Mouse (Mus musculus): ENCODE data around the gene Nin. TPM values are rescaled to one million over a fixed set of nuclear protein-coding genes. Genes with fewer than 3 reads are reported as not detected.

The Nin gene
- polyA plus RNA-seq, 1 experiment from 2014 or later: 17.1 TPM

DNA sequence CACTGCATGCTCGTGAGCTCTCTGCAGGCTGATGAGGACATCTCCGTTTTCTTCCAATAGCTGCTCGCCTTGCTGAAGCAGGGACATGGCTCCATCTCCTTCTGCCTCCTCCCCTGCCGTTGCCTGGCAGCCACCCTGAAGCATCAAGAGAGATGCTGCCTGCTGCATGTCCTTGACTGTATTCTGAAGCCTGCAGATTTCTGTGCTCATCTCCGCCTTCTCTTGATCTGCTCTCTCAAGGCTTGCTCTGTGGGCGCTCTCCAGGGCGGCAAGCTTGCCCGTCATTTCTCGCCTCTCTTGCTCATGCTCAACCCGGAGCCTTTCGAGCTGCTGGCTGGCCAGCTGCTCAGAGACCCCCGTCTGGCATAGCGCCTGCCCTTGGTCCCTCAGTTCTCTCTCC is 70.1 kb downstream of the Nin start:
- Histone ChIP-seq H3K4me2 (ENCODE audit: low read length) (no peak overlapping the region), H3K9ac (replicated peaks; ENCODE audit: low read length) (no peak overlapping the region), H3K36me3 (ENCODE audit: control insufficient read depth, insufficient read depth, low read length) (peaks cover 81% of the 10 kb centered on the region), H3K4me1 (ENCODE audit: control insufficient read depth, insufficient read depth, low read length) (no peaks in the 10 kb centered on the region), H3K4me3 (replicated peaks; ENCODE audit: low read depth, low read length) (no peak overlapping the region), H3K27ac (replicated peaks; ENCODE audit: low read depth, low read length) (no peak overlapping the region), H3K9me3 (ENCODE audit: control insufficient read depth, low read length) (no peaks in the 10 kb centered on the region), H3K27me3 (ENCODE audit: control insufficient read depth, insufficient read depth, low read length) (no peaks in the 10 kb centered on the region)
- ATAC-seq (ENCODE audit: low FRiP score, low TSS enrichment): no peak
- no peak for DNase-seq
- 89% methylated on average over 13 of the region's 13 CpGs for WGBS

- no peak overlapping the region for H3K4me3 ChIP-seq (replicated peaks; ENCODE audit: low read depth, low read length)
- H3K9me3 ChIP-seq (ENCODE audit: control insufficient read depth, low read length): no peaks in the 10 kb centered on the region
- peaks cover 76% of the 10 kb centered on the region for H3K36me3 ChIP-seq (ENCODE audit: control insufficient read depth, insufficient read depth, low read length)
- no peaks in the 10 kb centered on the region for H3K27me3 ChIP-seq (ENCODE audit: control insufficient read depth, insufficient read depth, low read length)
- no peak overlapping the region for H3K9ac ChIP-seq (replicated peaks; ENCODE audit: low read length)
- no peak for DNase-seq
- no peak overlapping the region for H3K4me2 ChIP-seq (ENCODE audit: low read length)
- ATAC-seq (ENCODE audit: low FRiP score, low TSS enrichment): no peak
- H3K27ac ChIP-seq (replicated peaks; ENCODE audit: low read depth, low read length): no peak overlapping the region
- H3K4me1 ChIP-seq (ENCODE audit: control insufficient read depth, insufficient read depth, low read length): no peaks in the 10 kb centered on the region
- 72% methylated on average over 6 of the region's 6 CpGs for WGBS
Observed at GRCm38 (mm10) chr12:70040981-70041380, 72.5 kb downstream of the Nin start.

DNA sequence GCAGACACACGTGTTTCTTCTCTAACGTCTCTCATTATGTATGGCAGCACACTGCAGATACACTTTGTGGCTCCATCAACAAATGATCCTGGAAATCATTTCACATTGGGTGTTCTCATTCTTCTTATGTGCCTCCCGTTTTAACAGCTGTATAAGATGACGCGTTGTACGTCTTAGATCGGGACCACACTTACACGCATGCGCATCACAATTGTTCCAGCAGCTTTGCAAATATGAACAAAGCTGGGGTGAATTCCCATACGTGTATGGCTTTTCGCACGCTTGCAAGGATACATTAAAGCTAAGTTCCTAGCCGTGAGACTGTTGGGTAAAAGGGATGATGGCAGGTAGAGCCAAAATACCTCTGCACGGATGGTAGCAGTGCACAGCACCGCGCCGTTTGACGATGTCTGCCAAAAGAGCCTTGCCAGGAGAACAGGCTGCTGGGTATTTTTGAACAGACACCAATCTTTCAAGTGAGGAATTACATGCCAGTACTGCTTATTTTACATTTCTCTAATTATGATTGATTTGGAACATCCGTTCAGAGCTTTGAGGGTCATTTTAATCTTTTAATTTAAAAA is 76.7 kb downstream of the Nin start:
- H3K27me3 ChIP-seq (ENCODE audit: control insufficient read depth, insufficient read depth, low read length): no peaks in the 10 kb centered on the region
- H3K4me2 ChIP-seq (ENCODE audit: low read length): no peak overlapping the region
- H3K9me3 ChIP-seq (ENCODE audit: control insufficient read depth, low read length): no peaks in the 10 kb centered on the region
- H3K27ac ChIP-seq (replicated peaks; ENCODE audit: low read depth, low read length): no peak overlapping the region
- H3K4me3 ChIP-seq (replicated peaks; ENCODE audit: low read depth, low read length): no peak overlapping the region
- no peaks in the 10 kb centered on the region for H3K4me1 ChIP-seq (ENCODE audit: control insufficient read depth, insufficient read depth, low read length)
- ATAC-seq (ENCODE audit: low FRiP score, low TSS enrichment) (no peak), DNase-seq (no peak)
- peaks cover 57% of the 10 kb centered on the region for H3K36me3 ChIP-seq (ENCODE audit: control insufficient read depth, insufficient read depth, low read length)
- no peak overlapping the region for H3K9ac ChIP-seq (replicated peaks; ENCODE audit: low read length)
- 93% methylated on average over 19 of the region's 19 CpGs for WGBS

DNA sequence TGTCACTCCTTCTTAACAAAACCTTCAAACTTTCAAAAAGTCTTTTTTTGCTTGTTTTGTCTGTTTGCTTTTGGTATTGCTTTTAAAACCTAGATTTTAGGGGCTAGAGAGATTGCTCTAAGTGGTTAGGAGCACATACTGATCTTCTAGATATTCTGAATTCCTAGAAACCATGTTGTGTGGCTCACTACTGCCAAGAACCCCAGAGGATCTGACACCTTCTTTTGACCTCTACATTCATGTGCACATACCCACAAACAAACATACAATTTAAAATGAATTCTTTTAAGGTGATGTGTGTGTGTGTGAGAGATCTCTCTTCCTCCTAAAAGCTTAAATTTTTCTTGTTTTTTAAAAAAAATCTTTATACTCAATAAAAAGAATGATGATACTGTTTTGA is 87.3 kb downstream of the Nin start:
- H3K4me2 ChIP-seq (ENCODE audit: low read length): no peak overlapping the region
- peaks cover 65% of the 10 kb centered on the region for H3K36me3 ChIP-seq (ENCODE audit: control insufficient read depth, insufficient read depth, low read length)
- no peak for DNase-seq
- no peaks in the 10 kb centered on the region for H3K9me3 ChIP-seq (ENCODE audit: control insufficient read depth, low read length)
- no peak overlapping the region for H3K9ac ChIP-seq (replicated peaks; ENCODE audit: low read length)
- no peaks in the 10 kb centered on the region for H3K27me3 ChIP-seq (ENCODE audit: control insufficient read depth, insufficient read depth, low read length)
- H3K27ac ChIP-seq (replicated peaks; ENCODE audit: low read depth, low read length): no peak overlapping the region
- ATAC-seq (ENCODE audit: low FRiP score, low TSS enrichment): no peak
- no peaks in the 10 kb centered on the region for H3K4me1 ChIP-seq (ENCODE audit: control insufficient read depth, insufficient read depth, low read length)
- no peak overlapping the region for H3K4me3 ChIP-seq (replicated peaks; ENCODE audit: low read depth, low read length)

- Histone ChIP-seq H3K27me3 (ENCODE audit: control insufficient read depth, insufficient read depth, low read length) (no peaks in the 10 kb centered on the region), H3K36me3 (ENCODE audit: control insufficient read depth, insufficient read depth, low read length) (peaks cover 64% of the 10 kb centered on the region), H3K4me1 (ENCODE audit: control insufficient read depth, insufficient read depth, low read length) (no peaks in the 10 kb centered on the region), H3K9ac (replicated peaks; ENCODE audit: low read length) (no peak overlapping the region), H3K4me3 (replicated peaks; ENCODE audit: low read depth, low read length) (no peak overlapping the region), H3K9me3 (ENCODE audit: control insufficient read depth, low read length) (no peaks in the 10 kb centered on the region), H3K27ac (replicated peaks; ENCODE audit: low read depth, low read length) (no peak overlapping the region), H3K4me2 (ENCODE audit: low read length) (no peak overlapping the region)
- 91% methylated on average over 6 of the region's 6 CpGs for WGBS
- DNase-seq (no peak), ATAC-seq (ENCODE audit: low FRiP score, low TSS enrichment) (no peak)
Observed at GRCm38 (mm10) chr12:70025431-70025830, 88.1 kb downstream of the Nin start.

- Histone ChIP-seq H3K36me3 (ENCODE audit: control insufficient read depth, insufficient read depth, low read length) (peaks cover 68% of the 10 kb centered on the region), H3K9ac (replicated peaks; ENCODE audit: low read length) (no peak overlapping the region), H3K9me3 (ENCODE audit: control insufficient read depth, low read length) (no peaks in the 10 kb centered on the region), H3K4me3 (replicated peaks; ENCODE audit: low read depth, low read length) (no peak overlapping the region), H3K4me2 (ENCODE audit: low read length) (no peak overlapping the region), H3K27ac (replicated peaks; ENCODE audit: low read depth, low read length) (no peak overlapping the region), H3K27me3 (ENCODE audit: control insufficient read depth, insufficient read depth, low read length) (no peaks in the 10 kb centered on the region), H3K4me1 (ENCODE audit: control insufficient read depth, insufficient read depth, low read length) (no peaks in the 10 kb centered on the region)
- DNase-seq (no peak), ATAC-seq (ENCODE audit: low FRiP score, low TSS enrichment) (no peak)
- WGBS: 95% methylated on average over 4 of the region's 4 CpGs
Observed at GRCm38 (mm10) chr12:70023580-70023979, 89.9 kb downstream of the Nin start.

GRCm38 (mm10) chr12:70018153-70018552 is 95.4 kb downstream of the Nin start:
- Histone ChIP-seq H3K27ac (replicated peaks; ENCODE audit: low read depth, low read length) (no peak overlapping the region), H3K27me3 (ENCODE audit: control insufficient read depth, insufficient read depth, low read length) (no peaks in the 10 kb centered on the region), H3K9me3 (ENCODE audit: control insufficient read depth, low read length) (no peaks in the 10 kb centered on the region), H3K4me2 (ENCODE audit: low read length) (no peak overlapping the region), H3K4me1 (ENCODE audit: control insufficient read depth, insufficient read depth, low read length) (no peaks in the 10 kb centered on the region), H3K4me3 (replicated peaks; ENCODE audit: low read depth, low read length) (no peak overlapping the region), H3K36me3 (ENCODE audit: control insufficient read depth, insufficient read depth, low read length) (peaks cover 68% of the 10 kb centered on the region), H3K9ac (replicated peaks; ENCODE audit: low read length) (no peak overlapping the region)
- 87% methylated on average over 4 of the region's 4 CpGs for WGBS
- DNase-seq (no peak), ATAC-seq (ENCODE audit: low FRiP score, low TSS enrichment) (no peak)

- H3K27me3 ChIP-seq (ENCODE audit: control insufficient read depth, insufficient read depth, low read length): no peaks in the 10 kb centered on the region
- H3K4me3 ChIP-seq (replicated peaks; ENCODE audit: low read depth, low read length): no peak overlapping the region
- peaks cover 61% of the 10 kb centered on the region for H3K36me3 ChIP-seq (ENCODE audit: control insufficient read depth, insufficient read depth, low read length)
- H3K4me2 ChIP-seq (ENCODE audit: low read length): no peak overlapping the region
- no peak for DNase-seq
- no peak overlapping the region for H3K9ac ChIP-seq (replicated peaks; ENCODE audit: low read length)
- 82% methylated on average over 4 of the region's 4 CpGs for whole genome bisulfite sequencing
- H3K4me1 ChIP-seq (ENCODE audit: control insufficient read depth, insufficient read depth, low read length): no peaks in the 10 kb centered on the region
- no peak overlapping the region for H3K27ac ChIP-seq (replicated peaks; ENCODE audit: low read depth, low read length)
- no peak for ATAC-seq (ENCODE audit: low FRiP score, low TSS enrichment)
- no peaks in the 10 kb centered on the region for H3K9me3 ChIP-seq (ENCODE audit: control insufficient read depth, low read length)
Observed at GRCm38 (mm10) chr12:70015936-70016335, 97.6 kb downstream of the Nin start.

GRCm38 (mm10) chr12:70011681-70012080 is 101.8 kb downstream of the Nin start:
- Histone ChIP-seq H3K4me1 (ENCODE audit: control insufficient read depth, insufficient read depth, low read length) (no peaks in the 10 kb centered on the region), H3K36me3 (ENCODE audit: control insufficient read depth, insufficient read depth, low read length) (peaks cover 31% of the 10 kb centered on the region), H3K27me3 (ENCODE audit: control insufficient read depth, insufficient read depth, low read length) (no peaks in the 10 kb centered on the region), H3K4me2 (ENCODE audit: low read length) (no peak overlapping the region), H3K9ac (replicated peaks; ENCODE audit: low read length) (no peak overlapping the region), H3K4me3 (replicated peaks; ENCODE audit: low read depth, low read length) (no peak overlapping the region), H3K9me3 (ENCODE audit: control insufficient read depth, low read length) (no peaks in the 10 kb centered on the region), H3K27ac (replicated peaks; ENCODE audit: low read depth, low read length) (no peak overlapping the region)
- DNase-seq (no peak), ATAC-seq (ENCODE audit: low FRiP score, low TSS enrichment) (no peak)
- WGBS: 46% methylated on average over 5 of the region's 5 CpGs
